Mouse (Mus musculus) heart, adult 8-10 months (tissue): ENCODE measurements around the gene Pak4. TPM values are rescaled to one million over a fixed set of nuclear protein-coding genes. Genes with fewer than 3 reads are reported as not detected.
A peak's percentile ranks its signal among the peaks of the same experiment; 100 is the strongest.
"Not testable (repeated sequence)": the region's sequence is repeated elsewhere in the genome, so short reads cannot be mapped to it uniquely, and the experiment has no call there.

Experiments used
- DNase-seq: peaks from one replicate; pipeline ENCODE4 v3.0.0; 2022; ENCODE audit warnings: low spot score
- total RNA-seq, 4 experiments: library from RNA; stranded (reverse); gene quantifications; 2 replicates each; pipeline ENCODE4 v1.2.4; 2022

Gene Pak4
- total RNA-seq = 10 to 100 TPM in 1 of 4 experiments, 1 to 10 TPM in 3; 8.1 to 11.8 (median 8.5) TPM

DNA sequence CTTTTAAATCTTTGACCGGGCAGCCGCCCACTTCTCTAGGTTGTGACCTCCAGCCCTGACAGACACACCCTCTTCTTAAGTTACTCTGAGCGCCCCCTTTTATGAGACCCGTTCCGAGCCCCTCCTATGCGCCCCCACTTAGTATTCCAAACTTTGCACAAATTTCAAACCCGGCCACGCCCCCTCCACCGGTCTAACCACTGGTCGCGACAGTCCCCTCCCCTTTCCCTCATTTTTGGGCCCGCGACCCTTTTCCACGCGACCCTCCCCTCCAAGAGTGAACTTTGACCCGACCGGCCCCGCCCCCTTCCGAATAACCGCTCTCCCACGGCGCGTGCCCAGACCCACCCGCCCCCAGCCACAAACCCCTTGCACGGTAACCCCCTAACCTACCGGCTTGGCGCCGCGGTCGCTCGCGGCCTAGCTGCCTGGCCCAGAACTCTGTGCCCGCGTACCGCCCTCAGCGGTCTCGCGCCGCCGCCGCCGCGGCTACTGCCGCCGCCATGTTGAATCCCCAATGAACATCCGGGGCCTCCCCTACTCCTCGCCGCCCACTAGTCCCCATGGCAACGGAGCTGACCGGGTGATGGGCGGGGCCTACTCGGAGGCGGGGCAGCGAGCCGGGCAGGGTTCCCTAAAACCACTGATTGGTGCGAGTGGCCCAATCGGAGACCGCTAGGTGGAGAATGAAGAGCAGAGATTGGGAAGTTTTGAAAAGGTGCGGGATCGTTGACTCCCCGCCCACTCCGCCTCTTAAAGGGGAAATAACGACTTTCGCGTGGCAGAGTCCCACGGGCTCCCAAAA lies at the start of gene Pak4, which contains the start of gene Samd4b:
Gene Pak4, minus strand, starts transcription at position 544 of the 805 bp plus-strand sequence.
Gene Samd4b, minus strand, starts transcription at position 503 of the 805 bp plus-strand sequence.
- peak; percentile 100 for DNase-seq

DNA sequence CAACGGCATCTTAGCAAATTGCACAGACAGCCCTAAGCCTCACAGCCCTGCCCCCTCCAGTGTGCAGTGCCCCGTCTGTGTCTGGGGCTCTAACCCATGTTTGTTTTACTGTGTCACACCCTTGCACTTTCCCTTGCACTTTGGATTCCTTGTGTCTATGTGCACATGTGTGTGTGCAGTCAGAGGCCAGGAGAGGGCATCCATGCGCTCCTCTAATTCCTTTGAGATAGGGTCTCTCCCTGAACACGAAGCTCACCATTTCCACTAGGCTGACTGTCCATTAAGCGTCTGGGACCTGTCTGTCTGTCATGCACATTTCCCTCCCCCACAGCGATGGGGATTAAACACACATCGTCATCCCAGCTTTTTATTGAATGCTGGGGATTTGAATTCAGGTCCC lies 49.0 kb upstream of the Pak4 start:
- DNase-seq = no peak

DNA sequence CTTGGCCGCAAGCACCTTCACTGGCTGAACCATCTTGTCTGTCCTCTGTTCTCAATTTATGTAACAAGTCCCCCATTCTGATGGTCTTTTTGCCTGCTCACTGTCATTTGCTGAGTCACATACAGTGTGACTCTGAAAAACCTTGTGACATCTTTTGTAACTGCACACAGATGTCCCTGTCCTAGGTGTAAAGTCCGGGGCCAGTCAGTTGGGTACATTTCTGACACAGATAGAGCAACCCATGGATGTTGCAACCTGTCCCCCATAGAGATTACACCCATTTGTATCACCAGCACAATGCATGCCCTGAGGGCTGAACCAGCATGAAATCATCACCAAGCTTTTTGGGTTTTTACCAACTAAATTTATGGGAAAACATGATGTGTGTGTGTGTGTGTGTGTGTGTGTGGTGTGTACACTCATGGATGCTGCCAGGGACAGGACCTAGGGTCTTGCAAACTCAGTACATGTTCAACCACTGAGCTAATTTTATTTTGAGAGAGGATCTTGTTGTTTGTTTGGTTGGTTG lies 48.0 kb upstream of the Pak4 start:
- no peak for DNase-seq

- DNase-seq = no peak
Measured at GRCm38 (mm10) chr7:28645366-28645765, 47.4 kb upstream of the Pak4 start.

DNA sequence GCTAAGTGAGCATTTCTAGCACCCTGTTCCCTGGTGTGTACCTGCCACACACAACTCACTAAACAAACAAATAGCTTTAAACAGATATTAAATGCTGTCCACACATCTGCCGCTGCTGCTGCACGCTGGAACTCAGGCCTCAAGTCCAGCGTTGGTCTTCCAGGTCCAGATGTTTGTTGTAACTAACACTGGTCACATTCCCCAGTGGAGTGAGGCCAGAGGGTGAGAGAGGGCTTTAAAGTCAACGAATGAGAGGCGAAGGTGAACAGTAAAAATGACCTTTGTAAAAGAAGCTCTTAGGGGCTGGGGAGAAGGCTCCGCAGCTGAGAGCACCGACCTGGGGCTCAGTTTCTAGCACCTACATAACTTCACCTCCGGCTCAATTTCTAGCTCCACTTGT lies 43.6 kb upstream of the Pak4 start:
- DNase-seq = no peak

GRCm38 (mm10) chr7:28637511-28637910 lies 39.5 kb upstream of the Pak4 start:
- no peak for DNase-seq

DNA sequence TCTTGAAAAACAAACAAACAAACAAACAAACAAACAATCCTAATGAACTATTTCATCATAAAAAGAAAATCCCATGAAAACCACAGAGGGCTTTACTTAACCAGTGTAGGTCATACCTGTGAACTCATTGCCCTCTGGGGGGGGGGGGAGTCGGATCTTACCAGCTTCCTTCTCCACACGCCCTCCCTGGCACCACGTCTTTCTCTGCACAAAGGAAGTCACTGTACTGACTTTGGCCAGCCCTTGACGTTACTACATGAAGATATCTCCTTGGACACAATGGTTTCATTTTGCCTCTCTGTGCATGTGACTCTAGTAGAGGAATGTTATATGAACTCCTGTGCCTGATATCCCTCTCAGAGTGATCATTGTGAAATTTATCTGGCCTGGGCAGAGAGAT lies 36.1 kb upstream of the Pak4 start:
- no peak for DNase-seq

DNA sequence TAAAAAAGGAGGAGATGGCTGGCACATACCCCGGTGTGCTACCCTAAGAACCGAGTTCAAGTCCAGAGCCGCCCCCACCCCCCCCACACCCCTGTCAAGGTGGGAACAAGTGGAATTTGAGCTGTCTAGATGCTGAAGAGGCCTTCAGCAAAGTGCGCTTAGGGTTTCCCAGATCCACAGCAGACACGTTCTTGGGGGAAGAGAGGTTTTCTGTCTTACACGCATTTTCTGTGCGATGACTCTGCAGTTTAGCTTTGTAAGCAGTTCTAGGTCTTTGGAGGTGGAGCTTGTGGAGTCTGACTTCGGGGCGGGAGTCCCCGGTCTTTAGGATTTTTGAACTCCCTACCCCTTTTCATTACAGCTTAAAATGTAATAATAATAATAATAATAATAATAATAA lies 33.1 kb upstream of the Pak4 start, which contains the start of gene Acp7:
Gene Acp7, minus strand, starts transcription at position 260 of the 400 bp plus-strand sequence.
- no peak for DNase-seq

GRCm38 (mm10) chr7:28624791-28625190 lies 26.8 kb upstream of the Pak4 start:
- no peak for DNase-seq

- DNase-seq = no peak
Measured at GRCm38 (mm10) chr7:28619098-28619715, 21.2 kb upstream of the Pak4 start.

GRCm38 (mm10) chr7:28605951-28606350 lies 8.0 kb upstream of the Pak4 start:
- DNase-seq = no peak

DNA sequence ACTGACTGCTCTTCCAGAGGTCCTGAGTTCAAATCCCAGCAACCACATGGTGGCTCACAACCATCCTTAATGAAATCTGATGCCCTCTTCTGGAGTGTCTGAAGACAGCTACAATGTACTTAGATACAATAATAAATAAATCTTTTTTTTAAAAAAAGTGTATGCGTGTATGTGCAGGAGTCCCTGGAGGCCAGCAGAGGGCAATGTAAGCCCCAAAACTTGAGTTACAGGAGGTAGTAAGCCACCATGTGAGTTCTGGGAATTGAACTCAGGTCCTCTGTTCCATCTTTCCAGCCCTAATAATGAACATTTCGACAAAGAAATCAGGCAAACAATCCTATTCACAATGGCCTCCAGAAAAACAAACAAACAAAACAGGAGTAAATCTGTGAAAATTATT lies 5.8 kb upstream of the Pak4 start:
- DNase-seq = not testable (repeated sequence)

DNA sequence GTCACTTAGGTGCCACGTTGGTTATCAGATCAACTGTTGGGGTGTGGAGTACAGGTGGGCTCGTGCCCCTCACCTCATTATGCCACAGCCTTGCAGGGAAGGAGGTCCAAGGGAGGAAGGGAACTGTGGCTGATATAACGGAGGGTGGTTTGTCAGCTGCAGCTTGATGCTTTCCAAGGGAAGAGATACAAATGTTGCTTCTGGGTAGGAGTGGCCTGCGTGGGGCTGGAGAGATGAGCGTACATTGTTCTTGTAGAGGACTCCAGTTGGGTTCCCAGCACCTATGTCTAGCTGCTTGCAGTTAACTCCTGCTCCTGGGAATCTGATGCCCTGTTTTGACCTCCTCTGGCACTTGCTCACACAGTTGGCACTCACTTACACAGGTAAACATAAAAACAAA lies 5.2 kb upstream of the Pak4 start:
- no peak for DNase-seq

DNA sequence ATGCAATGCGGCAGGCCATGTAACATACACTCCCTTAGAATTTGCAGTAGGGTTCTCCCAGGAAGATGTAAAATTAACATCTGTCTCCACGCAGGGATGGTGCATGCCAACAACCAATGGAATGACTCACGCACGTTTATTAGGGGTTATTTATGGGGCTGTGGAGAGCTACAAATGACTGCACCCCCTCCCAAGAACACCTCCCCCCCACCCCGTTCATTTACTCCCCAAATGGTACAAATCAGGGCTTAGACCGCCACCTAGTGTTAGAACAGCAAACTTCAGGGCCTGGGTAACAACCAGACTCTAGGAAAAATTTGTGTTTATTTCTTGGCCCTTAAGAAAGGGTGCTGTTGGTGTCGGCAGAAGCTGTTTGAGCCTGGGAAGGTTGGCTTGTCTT lies 3.7 kb upstream of the Pak4 start:
- DNase-seq = peak; percentile 53

- peak; percentile 51 for DNase-seq
Measured at GRCm38 (mm10) chr7:28601029-28601428, 3.0 kb upstream of the Pak4 start.

- no peak for DNase-seq
Measured at GRCm38 (mm10) chr7:28598951-28599350, 966 bp upstream of the Pak4 start.

- no peak for DNase-seq
Measured at GRCm38 (mm10) chr7:28597277-28597570, 761 bp downstream of the Pak4 start.

GRCm38 (mm10) chr7:28596436-28597276 lies 1.3 kb downstream of the Pak4 start:
- no peak for DNase-seq

GRCm38 (mm10) chr7:28595751-28596435 lies 2.1 kb downstream of the Pak4 start:
- DNase-seq = no peak

GRCm38 (mm10) chr7:28593206-28594111 lies 4.5 kb downstream of the Pak4 start:
- peak; percentile 83 for DNase-seq
